Mouse (Mus musculus): ENCODE results near the gene Tgfbr3l.
A peak's percentile ranks its signal among the peaks of the same experiment; 100 is the strongest.

Gene Tgfbr3l

GRCm38 (mm10) chr8:4265160-4265914, 17.3 kb downstream of the Tgfbr3l start:
- DNase-seq, result no peak

DNA sequence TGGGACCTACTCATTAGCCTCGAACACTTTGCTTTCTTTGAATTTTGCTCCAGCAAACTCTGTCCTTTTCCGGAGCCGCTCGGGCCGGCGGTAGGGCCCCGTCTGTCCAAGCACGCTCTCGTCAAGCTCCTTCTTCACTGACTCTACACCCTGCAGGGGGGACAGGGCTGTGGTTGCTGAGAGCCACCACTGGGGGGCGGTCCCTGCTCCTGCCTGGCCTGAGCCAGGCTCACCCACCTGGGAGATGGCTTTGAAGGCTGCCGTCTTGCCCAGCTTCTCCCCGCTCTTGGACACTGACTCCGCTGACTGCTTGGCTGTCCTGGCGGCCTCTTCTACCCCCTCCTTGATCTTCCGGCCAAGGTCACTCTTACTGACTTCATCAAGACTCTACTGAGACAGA, 19.6 kb downstream of the Tgfbr3l start:
- no peak for DNase-seq

DNA sequence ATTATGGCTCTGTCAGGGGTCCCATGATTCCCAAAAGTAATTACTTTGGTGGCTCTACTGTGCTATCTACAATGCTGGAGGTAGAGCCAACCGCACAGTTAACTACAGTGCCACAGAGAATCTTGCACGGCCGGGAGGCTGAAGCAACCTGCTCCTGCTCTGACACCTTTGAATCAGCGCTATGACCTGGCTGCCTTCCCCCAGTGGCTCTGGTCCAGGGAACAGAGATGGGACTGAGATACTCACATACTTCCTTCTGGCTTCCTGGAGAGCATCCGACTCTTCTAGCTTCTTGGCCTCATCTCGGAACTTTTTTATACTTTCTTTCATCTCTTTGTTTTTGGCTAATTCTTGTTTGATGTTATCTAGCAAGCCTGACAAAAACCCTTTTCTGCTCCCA, 21.6 kb downstream of the Tgfbr3l start:
- DNase-seq, result no peak

DNA sequence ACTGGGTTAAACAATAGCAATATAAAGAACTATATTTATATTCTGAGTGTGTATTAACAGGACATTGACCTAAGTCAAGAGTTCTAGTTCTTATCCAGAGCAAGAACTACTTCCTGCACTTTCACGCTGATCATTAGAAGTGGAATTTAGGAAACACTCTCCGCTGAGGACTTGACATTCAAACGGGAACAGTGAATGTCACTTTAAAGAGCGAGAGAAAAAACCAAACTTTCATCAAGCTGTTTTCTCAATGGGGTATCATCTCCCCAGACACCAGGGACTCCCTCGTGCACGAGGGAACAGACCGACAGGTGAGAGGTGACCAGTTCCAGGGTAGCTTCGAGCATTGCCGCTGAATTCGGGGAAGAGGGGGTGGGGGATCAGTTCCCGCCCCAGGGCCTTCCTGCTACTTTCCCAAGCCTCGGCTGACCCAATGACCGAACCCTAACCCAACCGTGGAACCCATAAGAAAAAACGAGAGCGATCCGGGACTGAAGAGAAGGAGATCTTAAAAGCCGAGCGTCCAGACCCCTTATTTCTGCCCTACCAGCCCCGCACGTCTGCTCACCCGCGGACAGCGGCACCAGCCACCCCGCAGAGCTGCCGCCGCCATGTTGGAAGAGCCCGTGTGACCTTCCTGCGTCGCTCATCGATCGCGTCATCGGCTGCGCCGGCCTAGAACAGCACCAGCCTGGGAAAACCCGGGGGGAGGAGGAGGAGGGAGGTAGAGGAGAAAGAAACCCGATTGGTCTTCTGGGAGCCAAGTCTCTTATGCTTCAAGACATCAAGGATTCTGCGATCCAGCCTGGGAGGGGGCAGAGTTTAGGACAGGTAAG, 27.5 kb downstream of the Tgfbr3l start, which contains the start of gene Timm44:
Timm44 (minus strand) TSS at position 639 of the 836 bp plus-strand sequence.
- peak; percentile 97 to 99 for DNase-seq

GRCm38 (mm10) chr8:4276111-4276465, 28.1 kb downstream of the Tgfbr3l start:
- no peak for DNase-seq

GRCm38 (mm10) chr8:4292738-4293137, 44.7 kb downstream of the Tgfbr3l start:
- no peak for DNase-seq

GRCm38 (mm10) chr8:4297822-4298221, 49.8 kb downstream of the Tgfbr3l start:
- DNase-seq, result no peak

Measured in kidney, postnatal 25 days (tissue).